Mouse (Mus musculus): ENCODE results near the gene Hoxd9. TPM values are rescaled to one million over a fixed set of nuclear protein-coding genes. Genes with fewer than 3 reads are reported as not detected.

The Hoxd9 gene
- polyA plus RNA-seq, 1 experiment from 2014 or later: not detected

- Histone ChIP-seq H3K9me3 (ENCODE audit: control insufficient read depth, low read length) (no peaks in the 10 kb centered on the region), H3K4me2 (ENCODE audit: low read length) (no peak overlapping the region), H3K9ac (replicated peaks; ENCODE audit: low read depth, low read length) (no peak overlapping the region), H3K36me3 (ENCODE audit: control insufficient read depth, insufficient read depth) (no peaks in the 10 kb centered on the region), H3K4me3 (replicated peaks; ENCODE audit: low read length) (no peak overlapping the region), H3K27me3 (replicated peaks; ENCODE audit: control insufficient read depth, insufficient read depth, low read length) (peaks cover 82% of the 10 kb centered on the region), H3K27ac (ENCODE audit: low read length) (no peak overlapping the region), H3K4me1 (replicated peaks; ENCODE audit: control insufficient read depth, insufficient read depth, low read length) (peaks cover 15% of the 10 kb centered on the region)
- WGBS: 4% methylated on average over 5 of the region's 5 CpGs
- no peak for ATAC-seq
Observed at GRCm38 (mm10) chr2:74709465-74710419, 12.2 kb downstream of the Hoxd9 start.

- Histone ChIP-seq H3K4me3 (replicated peaks; ENCODE audit: low read length) (no peak overlapping the region), H3K9ac (replicated peaks; ENCODE audit: low read depth, low read length) (no peak overlapping the region), H3K27ac (ENCODE audit: low read length) (no peak overlapping the region), H3K4me2 (ENCODE audit: low read length) (no peak overlapping the region), H3K36me3 (ENCODE audit: control insufficient read depth, insufficient read depth) (no peaks in the 10 kb centered on the region), H3K27me3 (replicated peaks; ENCODE audit: control insufficient read depth, insufficient read depth, low read length) (peaks cover 88% of the 10 kb centered on the region), H3K9me3 (ENCODE audit: control insufficient read depth, low read length) (no peaks in the 10 kb centered on the region), H3K4me1 (replicated peaks; ENCODE audit: control insufficient read depth, insufficient read depth, low read length) (peaks cover 7% of the 10 kb centered on the region)
- no peak for ATAC-seq
- WGBS: under 1% methylated on average over 16 of the region's 16 CpGs
Observed at GRCm38 (mm10) chr2:74710929-74711543, 13.5 kb downstream of the Hoxd9 start.

GRCm38 (mm10) chr2:74711721-74712621 is 14.4 kb downstream of the Hoxd9 start, which contains the start of the genes Hoxd3 and Hoxd4:
TSS of gene Hoxd3 (plus strand) at chr2:74711927.
TSS of gene Hoxd4 (plus strand) at chr2:74711929.
- WGBS: under 1% methylated on average over 65 of the region's 65 CpGs
- H3K9me3 ChIP-seq (ENCODE audit: control insufficient read depth, low read length): no peaks in the 10 kb centered on the region
- no peaks in the 10 kb centered on the region for H3K36me3 ChIP-seq (ENCODE audit: control insufficient read depth, insufficient read depth)
- peak within 1 kb of the TSS; percentile 24 for H3K4me2 ChIP-seq (ENCODE audit: low read length)
- no peak for ATAC-seq
- H3K27ac ChIP-seq (ENCODE audit: low read length): no peak within 1 kb of the TSS
- peak within 1 kb of the TSS; percentile 15; the same call in 1 of the 2 replicates for H3K4me3 ChIP-seq (replicated peaks; ENCODE audit: low read length)
- no peak within 1 kb of the TSS for H3K9ac ChIP-seq (replicated peaks; ENCODE audit: low read depth, low read length)
- peaks cover 88% of the 10 kb centered on the region for H3K27me3 ChIP-seq (replicated peaks; ENCODE audit: control insufficient read depth, insufficient read depth, low read length)
- peaks cover 7% of the 10 kb centered on the region for H3K4me1 ChIP-seq (replicated peaks; ENCODE audit: control insufficient read depth, insufficient read depth, low read length)

GRCm38 (mm10) chr2:74713239-74714150 is 16.0 kb downstream of the Hoxd9 start:
- no peak overlapping the region for H3K4me2 ChIP-seq (ENCODE audit: low read length)
- no peaks in the 10 kb centered on the region for H3K9me3 ChIP-seq (ENCODE audit: control insufficient read depth, low read length)
- no peak for ATAC-seq
- H3K27me3 ChIP-seq (replicated peaks; ENCODE audit: control insufficient read depth, insufficient read depth, low read length): peaks cover 89% of the 10 kb centered on the region
- H3K36me3 ChIP-seq (ENCODE audit: control insufficient read depth, insufficient read depth): no peaks in the 10 kb centered on the region
- H3K4me3 ChIP-seq (replicated peaks; ENCODE audit: low read length): no peak overlapping the region
- peaks cover 7% of the 10 kb centered on the region for H3K4me1 ChIP-seq (replicated peaks; ENCODE audit: control insufficient read depth, insufficient read depth, low read length)
- no peak overlapping the region for H3K9ac ChIP-seq (replicated peaks; ENCODE audit: low read depth, low read length)
- WGBS: 5% methylated on average over 19 of the region's 19 CpGs
- H3K27ac ChIP-seq (ENCODE audit: low read length): no peak overlapping the region

GRCm38 (mm10) chr2:74714156-74714789 is 16.7 kb downstream of the Hoxd9 start:
- ATAC-seq: no peak
- Histone ChIP-seq H3K9ac (replicated peaks; ENCODE audit: low read depth, low read length) (no peak overlapping the region), H3K4me2 (ENCODE audit: low read length) (no peak overlapping the region), H3K36me3 (ENCODE audit: control insufficient read depth, insufficient read depth) (no peaks in the 10 kb centered on the region), H3K27me3 (replicated peaks; ENCODE audit: control insufficient read depth, insufficient read depth, low read length) (peaks cover 88% of the 10 kb centered on the region), H3K27ac (ENCODE audit: low read length) (no peak overlapping the region), H3K4me3 (replicated peaks; ENCODE audit: low read length) (no peak overlapping the region), H3K9me3 (ENCODE audit: control insufficient read depth, low read length) (no peaks in the 10 kb centered on the region), H3K4me1 (replicated peaks; ENCODE audit: control insufficient read depth, insufficient read depth, low read length) (peaks cover 7% of the 10 kb centered on the region)
- WGBS: 3% methylated on average over 18 of the region's 18 CpGs

- H3K36me3 ChIP-seq (ENCODE audit: control insufficient read depth, insufficient read depth): no peaks in the 10 kb centered on the region
- peaks cover 7% of the 10 kb centered on the region for H3K4me1 ChIP-seq (replicated peaks; ENCODE audit: control insufficient read depth, insufficient read depth, low read length)
- no peak overlapping the region for H3K4me2 ChIP-seq (ENCODE audit: low read length)
- H3K9ac ChIP-seq (replicated peaks; ENCODE audit: low read depth, low read length): no peak overlapping the region
- no peak overlapping the region for H3K27ac ChIP-seq (ENCODE audit: low read length)
- H3K9me3 ChIP-seq (ENCODE audit: control insufficient read depth, low read length): no peaks in the 10 kb centered on the region
- no peak for ATAC-seq
- peaks cover 88% of the 10 kb centered on the region for H3K27me3 ChIP-seq (replicated peaks; ENCODE audit: control insufficient read depth, insufficient read depth, low read length)
- WGBS: under 1% methylated on average over 14 of the region's 14 CpGs
- H3K4me3 ChIP-seq (replicated peaks; ENCODE audit: low read length): no peak overlapping the region
Observed at GRCm38 (mm10) chr2:74714881-74715280, 17.4 kb downstream of the Hoxd9 start.

- Histone ChIP-seq H3K9me3 (ENCODE audit: control insufficient read depth, low read length) (no peaks in the 10 kb centered on the region), H3K27ac (ENCODE audit: low read length) (no peak overlapping the region), H3K27me3 (replicated peaks; ENCODE audit: control insufficient read depth, insufficient read depth, low read length) (peaks cover 88% of the 10 kb centered on the region), H3K4me3 (replicated peaks; ENCODE audit: low read length) (peak overlapping the region; percentile 25; the same call in 1 of the 2 replicates), H3K4me2 (ENCODE audit: low read length) (peak overlapping the region; percentile 36), H3K36me3 (ENCODE audit: control insufficient read depth, insufficient read depth) (no peaks in the 10 kb centered on the region), H3K4me1 (replicated peaks; ENCODE audit: control insufficient read depth, insufficient read depth, low read length) (peaks cover 7% of the 10 kb centered on the region), H3K9ac (replicated peaks; ENCODE audit: low read depth, low read length) (no peak overlapping the region)
- WGBS: 2% methylated on average over 26 of the region's 26 CpGs
- peak; percentile 66 for ATAC-seq
Observed at GRCm38 (mm10) chr2:74715504-74716241, 18.1 kb downstream of the Hoxd9 start.
